Mouse (Mus musculus): ENCODE data around the gene Dpp9. TPM values are rescaled to one million over a fixed set of nuclear protein-coding genes. Genes with fewer than 3 reads are reported as not detected.

Dpp9 gene
- 17.5 and 18.3 TPM in 2 replicates for polyA plus RNA-seq (2021; fragmentation: Nextera tagmentation)
- long read RNA-seq, experiment 1, transcript Dpp9-201 (21 exons, 3,374 nt) = major isoform, 74 of 125 reads
- long read RNA-seq, experiment 1, partial matches to known transcripts = 30 of 125 reads
- long read RNA-seq, experiment 1, other reads (novel, unspliced or antisense) = 21 of 125 reads
- long read RNA-seq, experiment 2, transcript Dpp9-201 (21 exons, 3,374 nt) = major isoform, 7 of 36 reads
- long read RNA-seq, experiment 2, partial matches to known transcripts = 21 of 36 reads
- long read RNA-seq, experiment 2, other reads (novel, unspliced or antisense) = 8 of 36 reads

DNA sequence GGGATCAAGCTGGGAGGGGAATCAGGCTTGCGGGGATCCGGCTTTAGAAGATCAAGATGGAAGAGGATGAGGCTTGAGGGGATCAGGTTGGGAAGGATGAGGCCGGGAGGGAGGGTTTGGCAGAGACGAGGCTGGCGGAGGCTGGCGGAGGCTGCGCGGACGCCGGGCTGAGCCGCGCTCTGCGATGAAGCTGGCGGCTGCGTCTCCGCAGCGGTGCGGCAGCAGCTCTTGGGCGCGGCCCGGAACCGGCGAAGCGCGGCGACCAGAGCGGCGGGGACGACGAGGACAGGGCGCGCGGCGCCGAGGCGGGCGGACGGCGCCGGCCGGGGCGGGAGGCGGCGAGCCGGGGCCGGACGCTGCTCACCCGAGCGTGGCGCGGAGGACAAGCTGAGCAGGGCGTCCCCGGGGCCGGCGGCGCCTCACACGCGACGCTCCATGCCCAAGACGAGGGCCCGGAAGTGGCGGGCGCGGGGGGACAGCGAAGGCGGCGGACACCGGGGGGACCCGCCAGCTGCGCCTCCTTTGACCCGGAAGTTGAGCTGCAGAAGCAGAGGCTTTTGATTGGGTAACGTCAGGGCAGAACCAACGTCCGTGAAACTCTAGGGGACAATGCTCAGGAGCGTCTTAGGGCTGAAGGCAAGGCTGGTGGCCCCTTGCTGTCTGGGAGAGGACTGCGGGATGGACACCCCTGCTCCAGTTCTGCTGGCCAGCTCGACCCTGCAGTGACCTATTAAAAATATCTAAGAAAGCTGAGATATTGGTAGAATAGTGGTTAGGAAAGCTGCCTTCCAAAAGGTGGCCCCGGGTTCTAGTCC, at the start of gene Dpp9:
Gene Dpp9, minus strand, starts transcription at position 529 of the 815 bp plus-strand sequence.

DNA sequence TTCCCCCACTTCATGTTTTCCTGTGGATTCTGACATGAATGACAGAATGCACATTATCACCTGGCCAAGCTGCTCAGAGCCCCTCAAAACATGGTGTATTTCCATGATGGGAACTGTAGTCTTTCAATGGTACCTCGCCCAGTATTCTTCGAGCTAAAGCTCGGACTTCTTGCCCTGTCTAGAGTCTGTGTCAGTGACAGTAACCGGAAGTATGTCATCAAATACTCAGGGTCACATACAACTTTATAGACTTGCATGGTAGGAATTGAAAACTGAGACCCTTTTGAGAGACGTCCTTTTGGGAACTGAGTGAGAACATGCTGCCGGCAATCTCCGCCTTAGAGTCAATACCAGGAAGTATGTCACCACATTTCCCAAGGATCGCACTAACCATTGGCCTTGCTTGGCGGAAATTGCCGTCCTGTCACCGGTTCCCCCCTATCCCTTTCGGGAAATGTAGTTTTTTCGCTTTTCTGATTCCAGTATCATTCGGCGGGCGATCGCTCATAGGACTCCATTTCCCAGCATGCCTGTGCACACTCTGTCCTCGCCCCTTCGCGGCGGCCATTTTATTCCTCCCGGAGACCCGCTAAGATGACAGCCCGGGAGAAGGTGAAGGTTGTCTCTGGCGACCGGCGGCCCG, 37.7 kb upstream of the Dpp9 start, which contains the start of gene Fem1a:
Gene Fem1a, plus strand, starts transcription at position 572 of the 643 bp plus-strand sequence.

DNA sequence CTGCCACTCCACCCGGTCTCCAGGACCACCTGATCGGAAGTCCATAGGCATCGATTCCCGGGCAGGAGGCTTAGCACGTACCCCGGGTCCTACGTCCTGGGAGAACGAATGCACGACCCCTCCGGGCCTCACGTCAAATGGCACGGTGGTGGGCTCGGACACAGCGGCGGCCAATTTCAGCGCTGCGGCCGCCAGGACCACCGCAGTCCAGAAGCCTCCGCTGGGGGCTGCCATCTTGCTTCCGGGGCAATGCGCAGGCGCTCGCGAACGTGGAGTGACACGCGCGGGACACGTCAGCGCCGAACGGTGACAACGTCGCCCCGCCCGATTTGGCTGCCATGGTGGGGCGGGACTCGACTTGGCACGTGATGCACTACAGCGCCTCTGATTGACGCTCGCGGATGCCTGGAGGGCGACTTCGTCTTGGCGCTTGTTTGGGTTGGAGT, 35.0 kb downstream of the Dpp9 start, which contains the start of gene Mydgf:
Gene Mydgf, minus strand, starts transcription at position 263 of the 446 bp plus-strand sequence.

DNA sequence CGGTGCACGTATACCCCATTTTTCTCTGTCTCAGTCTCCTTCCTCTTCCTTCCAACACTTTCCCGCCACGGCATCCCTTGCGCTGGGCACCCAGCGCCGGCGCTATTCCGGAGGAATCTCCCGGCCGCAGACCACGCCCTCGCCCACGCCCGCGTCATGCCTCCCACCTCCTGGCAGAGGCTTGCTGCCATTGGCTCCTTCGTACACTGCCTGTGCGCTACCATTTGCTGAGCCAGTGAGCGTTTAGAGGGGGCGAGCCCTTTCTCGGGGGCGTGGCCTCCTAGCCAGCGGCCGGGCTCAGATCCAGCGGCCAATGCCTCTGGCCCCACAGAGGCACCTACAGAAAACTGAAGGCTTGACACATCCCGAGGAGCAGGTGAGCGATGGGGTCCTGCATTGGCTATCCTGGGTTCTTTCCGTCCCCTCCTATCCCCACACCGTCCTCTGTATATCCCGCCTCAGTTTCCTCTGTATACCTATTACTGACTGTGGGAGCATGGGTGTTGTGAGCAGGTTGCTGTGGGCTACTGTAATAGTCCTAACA, 56.4 kb downstream of the Dpp9 start, which contains the start of gene Tnfaip8l1:
Gene Tnfaip8l1, plus strand, starts transcription at position 247 of the 544 bp plus-strand sequence.

DNA sequence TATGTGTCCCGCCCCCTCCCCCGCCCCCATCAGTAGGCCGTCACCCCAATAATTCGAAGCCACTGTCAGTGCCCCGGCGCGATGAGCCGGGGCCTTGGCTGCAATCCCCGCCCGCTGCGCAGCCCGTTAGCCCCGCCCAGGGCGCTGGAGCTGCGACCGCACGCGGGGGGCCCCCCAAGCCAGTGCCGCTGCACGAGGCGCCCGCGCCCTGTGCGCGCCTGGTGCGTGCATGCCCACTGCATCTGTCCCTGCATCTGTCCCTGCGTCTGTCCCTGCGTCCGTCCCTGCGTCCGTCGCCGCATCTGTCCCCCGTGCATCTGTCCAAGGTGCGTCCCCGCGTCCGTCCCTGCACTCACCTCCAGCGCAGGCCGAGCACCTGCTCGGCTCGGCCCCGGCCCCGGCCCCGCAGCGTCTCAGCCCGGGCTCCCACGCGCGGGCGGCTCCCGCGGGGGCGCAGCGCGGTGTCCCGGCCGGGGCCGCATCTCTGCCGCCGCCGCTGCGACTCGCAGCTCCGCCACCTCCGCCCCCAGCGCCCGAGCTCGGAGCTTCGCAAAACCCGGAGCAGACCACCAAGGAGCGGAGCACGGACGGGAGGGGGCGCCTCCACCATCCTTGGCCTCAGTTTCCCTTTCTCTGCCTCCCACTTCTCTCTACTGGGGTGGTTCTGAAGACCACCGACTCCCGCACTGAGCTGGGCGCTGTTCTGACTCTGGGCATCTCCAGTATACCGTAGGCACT, 78.7 kb downstream of the Dpp9 start, which contains the start of gene Sema6b:
Gene Sema6b, minus strand, starts transcription at position 486 of the 738 bp plus-strand sequence.

Other genes with a start within 250 kb of the Dpp9 start
- gene Shd, start 248.4 kb downstream of the Dpp9 start, polyA plus RNA-seq (2021; fragmentation: Nextera tagmentation) = 37.4 and 37.8 TPM in 2 replicates
- 102 and 107 TPM in 2 replicates for gene Fsd1, start 232.4 kb downstream of the Dpp9 start, polyA plus RNA-seq (2021; fragmentation: Nextera tagmentation)
- gene Stap2, start 213.3 kb downstream of the Dpp9 start, polyA plus RNA-seq (2021; fragmentation: Nextera tagmentation) = 0.55 and 0.91 TPM in 2 replicates
- 17.4 and 132 TPM in 2 replicates for gene Mpnd, start 213.2 kb downstream of the Dpp9 start, polyA plus RNA-seq (2021; fragmentation: Nextera tagmentation)
- 32.5 and 33.5 TPM in 2 replicates for gene Sh3gl1, start 182.3 kb downstream of the Dpp9 start, polyA plus RNA-seq (2021; fragmentation: Nextera tagmentation)
- 0.65 and 1.1 TPM in 2 replicates for gene Chaf1a, start 178.5 kb downstream of the Dpp9 start, polyA plus RNA-seq (2021; fragmentation: Nextera tagmentation)
- gene Ubxn6, start 143.9 kb downstream of the Dpp9 start, polyA plus RNA-seq (2021; fragmentation: Nextera tagmentation) = 83.6 and 103 TPM in 2 replicates
- 69.1 and 75.3 TPM in 2 replicates for gene Hdgfl2, start 139.3 kb downstream of the Dpp9 start, polyA plus RNA-seq (2021; fragmentation: Nextera tagmentation)
- 0.04 and 0.28 TPM in 2 replicates for gene Plin4, start 109.1 kb downstream of the Dpp9 start, polyA plus RNA-seq (2021; fragmentation: Nextera tagmentation)
- gene Plin5, start 101.3 kb downstream of the Dpp9 start, polyA plus RNA-seq (2021; fragmentation: Nextera tagmentation) = 0.95 and 1.1 TPM in 2 replicates
- gene Lrg1, start 96.9 kb downstream of the Dpp9 start, polyA plus RNA-seq (2021; fragmentation: Nextera tagmentation) = 2.7 and 5.0 TPM in 2 replicates
- gene Sema6b, start 78.6 kb downstream of the Dpp9 start, polyA plus RNA-seq (2021; fragmentation: Nextera tagmentation) = 3.8 and 23.7 TPM in 2 replicates
- gene Tnfaip8l1, start 56.4 kb downstream of the Dpp9 start, polyA plus RNA-seq (2021; fragmentation: Nextera tagmentation) = 10.0 and 10.5 TPM in 2 replicates
- gene Mydgf, start 35.0 kb downstream of the Dpp9 start, polyA plus RNA-seq (2021; fragmentation: Nextera tagmentation) = 73.7 and 82.8 TPM in 2 replicates
- gene Fem1a, start 37.9 kb upstream of the Dpp9 start, polyA plus RNA-seq (2021; fragmentation: Nextera tagmentation) = 8.6 and 8.9 TPM in 2 replicates
- gene Ticam1, start 57.9 kb upstream of the Dpp9 start, polyA plus RNA-seq (2021; fragmentation: Nextera tagmentation) = 1.8 and 3.6 TPM in 2 replicates
- 8.1 and 8.5 TPM in 2 replicates for gene Plin3, start 74.0 kb upstream of the Dpp9 start, polyA plus RNA-seq (2021; fragmentation: Nextera tagmentation)
- gene Arrdc5, start 81.4 kb upstream of the Dpp9 start, polyA plus RNA-seq (2021; fragmentation: Nextera tagmentation) = not detected in 2 replicates
- gene Uhrf1, start 84.4 kb upstream of the Dpp9 start, polyA plus RNA-seq (2021; fragmentation: Nextera tagmentation) = 0.33 TPM in 2 replicates
- gene Kdm4b, start 107.2 kb upstream of the Dpp9 start, polyA plus RNA-seq (2021; fragmentation: Nextera tagmentation) = 19.2 and 22.4 TPM in 2 replicates